Mouse (Mus musculus) small intestine, adult 2 months (tissue): ENCODE measurements at regions not wholly inside any gene's neighbourhood (a gene's known extent, or its start where the extent isn't known, plus 50 kb on each side); places are given as distances from the start of the nearest gene placed in this dataset.

Experiments used
- CTCF ChIP-seq: fragments of 200-500 bp; IDR thresholded peaks from 2 replicates; pipeline ENCODE4 v1.5.1; 2012; ENCODE audit warnings: low read depth, mild to moderate bottlenecking, control low read depth, inconsistent platforms, low read length, moderate library complexity, mixed read lengths; ENCODE audit not compliant: insufficient replicate concordance, insufficient read length; ENCODE audit errors: extremely low read depth
- POLR2A ChIP-seq: fragments of 200-500 bp; IDR thresholded peaks from 2 replicates; pipeline ENCODE4 v1.6.1; 2012; ENCODE audit warnings: low read depth, mild to moderate bottlenecking, control low read depth, inconsistent platforms, low read length, moderate library complexity

GRCm38 (mm10) chr14:67568896-67569743 lies 1560.1 kb upstream of the Gulo start:
- TF ChIP-seq CTCF: no peak
- TF ChIP-seq POLR2A: no peak
